In genomic region chr8:114776696-114777095, GRCm38 (mm10) we compare ENCODE assay signal across 18 mouse cellular contexts.
A peak's percentile ranks its signal among the peaks of the same experiment; 100 is the strongest.
DNase-seq lines count a peak whose midpoint lies in the region; ATAC-seq and TF ChIP-seq lines count a peak whose summit lies in the region.
"Had no signal": no experiment of that assay in that cellular context is flagged by ENCODE, and none has a peak within 500 bp of the region (broad histone marks: within the 10 kb centered on the region; RNA-seq: fewer than 3 reads in every experiment).

No protein-coding gene starts in this region.

- ATAC-seq in forebrain, embryonic 12.5 days (ENCODE audit: low FRiP score) = no peak
- ATAC-seq in inflammation-experienced regulatory T-cells, adult 6 months = no peak
- ATAC-seq: activated CD4-positive, CD25-positive, alpha-beta regulatory T cell, adult 4 months; forebrain, embryonic 14.5 days; forebrain, embryonic 16.5 days had no signal

- no peak overlapping the region for H3K27ac ChIP-seq in forebrain, embryonic 12.5 days
- H3K27ac ChIP-seq: embryonic facial prominence, embryonic 12.5 days had no signal

- no peak overlapping the region for H3ac ChIP-seq in myocyte (ENCODE audit: control insufficient read depth, insufficient read length)

- H3K4me3 ChIP-seq in myocyte = no peak overlapping the region
- no peak overlapping the region for H3K4me3 ChIP-seq in forebrain, embryonic 12.5 days (replicated peaks)
- H3K4me3 ChIP-seq: embryonic facial prominence, embryonic 10.5 days; embryonic facial prominence, embryonic 12.5 days had no signal

- H3K9ac ChIP-seq in forebrain, embryonic 12.5 days = no peak overlapping the region
- H3K9ac ChIP-seq: embryonic facial prominence, embryonic 12.5 days had no signal

- H3K27me3 ChIP-seq in myocyte (ENCODE audit: control insufficient read depth, insufficient read depth, insufficient read length) = no peaks in the 10 kb centered on the region
- peaks cover 7% of the 10 kb centered on the region; the same call in 1 of the 2 replicates for H3K27me3 ChIP-seq in forebrain, embryonic 12.5 days
- H3K27me3 ChIP-seq: embryonic facial prominence, embryonic 12.5 days; Patski had no signal

- peaks cover 38% of the 10 kb centered on the region for H3K4me1 ChIP-seq in forebrain, embryonic 12.5 days

- 94% methylated on average over 9 of the region's 9 CpGs for WGBS in forebrain, embryonic 12.5 days

- no peaks in the 10 kb centered on the region for H3K36me3 ChIP-seq in myocyte (ENCODE audit: control insufficient read depth, insufficient read depth)
- no peaks in the 10 kb centered on the region for H3K36me3 ChIP-seq in forebrain, embryonic 12.5 days (replicated peaks)
- H3K36me3 ChIP-seq: embryonic facial prominence, embryonic 10.5 days; embryonic facial prominence, embryonic 12.5 days had no signal

- no peak for TF ChIP-seq POLR2A in myocyte (IDR thresholded peaks at IDR 0.05; ENCODE audit: insufficient read length, low read depth)

- peak; percentile 62 for DNase-seq in ovary, adult 18-20 months (ENCODE audit: low spot score)
- no peak for DNase-seq in ovary, postnatal 14 days (ENCODE audit: low spot score)
- DNase-seq in 3T3-L1 (ENCODE audit: low read depth, low spot score) = peak; percentile 51
- DNase-seq: adrenal gland, adult 8-10 months; cerebellum, adult 11-12 months; cerebellum, adult 2 months; cerebellum, adult 9-10 months; cerebellum, postnatal 10 days; cerebellum, postnatal 25 days had no signal

- H3K79me2 ChIP-seq in myocyte (ENCODE audit: control insufficient read depth, insufficient read depth) = no peaks in the 10 kb centered on the region

- peak overlapping the region; percentile 48 for H3K4me2 ChIP-seq in myocyte (ENCODE audit: low read depth)
- no peak overlapping the region for H3K4me2 ChIP-seq in forebrain, embryonic 12.5 days
- H3K4me2 ChIP-seq: embryonic facial prominence, embryonic 12.5 days had no signal

- no peaks in the 10 kb centered on the region for H3K9me3 ChIP-seq in forebrain, embryonic 12.5 days
- H3K9me3 ChIP-seq: embryonic facial prominence, embryonic 10.5 days; embryonic facial prominence, embryonic 12.5 days had no signal

TF ChIP-seq in myocyte, 11 proteins besides CTCF, POLR2A, EP300 and RAD21:
- TF ChIP-seq USF1 (IDR thresholded peaks at IDR 0.05; ENCODE audit: low read depth) (no peak), TCF12 (IDR thresholded peaks at IDR 0.05; ENCODE audit: insufficient read depth, poor library complexity, severe bottlenecking) (no peak), CEBPB (IDR thresholded peaks at IDR 0.05; ENCODE audit: insufficient read depth, poor library complexity, severe bottlenecking) (no peak)
